Mouse (Mus musculus) midbrain, embryonic 15.5 days (tissue): Measurements from ENCODE around the gene Slc16a11. TPM values are rescaled to one million over a fixed set of nuclear protein-coding genes. Genes with fewer than 3 reads are reported as not detected.
A peak's percentile ranks its signal among the peaks of the same experiment; 100 is the strongest.

Source experiments
- ATAC-seq: fragments of 200-750 bp; cut with Nextera tagmentation; replicated peaks from 2 replicates; pipeline ENCODE4 v1.8.0; 2017; ENCODE audit warnings: moderate TSS enrichment
- H3K27ac ChIP-seq: fragments of 300-500 bp; sonication (generic); 2 replicates; pipeline ENCODE4 v1.5.1; 2015; ENCODE audit warnings: mild to moderate bottlenecking, inconsistent platforms
- H3K27me3 ChIP-seq: fragments of 300-500 bp; sonication (generic); replicated peaks from 2 replicates; pipeline ENCODE4 v1.6.1; 2015; ENCODE audit warnings: inconsistent platforms
- H3K36me3 ChIP-seq: fragments of 300-500 bp; sonication (generic); replicated peaks from 2 replicates; pipeline ENCODE4 v1.6.1; 2015; ENCODE audit warnings: inconsistent platforms
- H3K4me1 ChIP-seq: fragments of 300-500 bp; sonication (generic); 2 replicates; pipeline ENCODE4 v1.6.1; 2015; ENCODE audit warnings: inconsistent platforms
- H3K4me2 ChIP-seq: fragments of 300-500 bp; sonication (generic); 2 replicates; pipeline ENCODE4 v1.6.1; 2015; ENCODE audit warnings: inconsistent platforms, mild to moderate bottlenecking, moderate library complexity
- H3K4me3 ChIP-seq: fragments of 300-500 bp; sonication (generic); 2 replicates; pipeline ENCODE4 v1.5.1; 2015; ENCODE audit warnings: mild to moderate bottlenecking, inconsistent platforms
- H3K9ac ChIP-seq: fragments of 300-500 bp; sonication (generic); 2 replicates; pipeline ENCODE4 v1.6.1; 2015; ENCODE audit warnings: mild to moderate bottlenecking, inconsistent platforms
- H3K9me3 ChIP-seq: fragments of 300-500 bp; sonication (generic); 2 replicates; pipeline ENCODE4 v1.6.1; 2016; ENCODE audit warnings: inconsistent platforms
- WGBS: fragments of 180-500 bp; shearing (Covaris S2); methylation state at CpG from one replicate; pipeline ENCODE4 v1.1.7; 2015; ENCODE audit warnings: mixed read lengths; 5-methylcytosine and 5-hydroxymethylcytosine counted together
- microRNA counts: library from miRNA; unstranded; fragments of <30 nt; microRNA quantifications from one replicate; lab custom pipeline; 2016
- microRNA-seq: library from miRNA; unstranded; fragments of <30 nt; microRNA quantifications from one replicate; pipeline ENCODE4, GENCODE M21; 2016
- polyA plus RNA-seq: library from polyadenylated mRNA; unstranded; fragments of >200 nt; fragmentation: Nextera tagmentation; extraction: Ambion mirVana; gene quantifications from 2 replicates; pipeline ENCODE4 v1.2.1, GENCODE M21; 2015

Gene Slc16a11
- polyA plus RNA-seq, 1 experiment from 2014 or later = 6.4 TPM

GRCm38 (mm10) chr11:70247136-70247845 is 34.7 kb downstream of the Slc16a11 start:
- H3K4me3 ChIP-seq = no peak overlapping the region
- no peak overlapping the region for H3K27ac ChIP-seq
- H3K9me3 ChIP-seq = no peaks in the 10 kb centered on the region
- H3K9ac ChIP-seq = no peak overlapping the region
- 44% methylated on average over 9 of the region's 9 CpGs for WGBS
- H3K4me2 ChIP-seq = no peak overlapping the region
- no peaks in the 10 kb centered on the region for H3K4me1 ChIP-seq
- H3K27me3 ChIP-seq = peaks cover 21% of the 10 kb centered on the region
- no peak for ATAC-seq
- H3K36me3 ChIP-seq = no peaks in the 10 kb centered on the region

- Histone ChIP-seq H3K9ac (no peak overlapping the region), H3K4me2 (no peak overlapping the region), H3K27me3 (peaks cover 44% of the 10 kb centered on the region), H3K4me3 (no peak overlapping the region), H3K36me3 (no peaks in the 10 kb centered on the region), H3K4me1 (0 out of 2 replicates have a peak, but pooled peaks cover 10% of the 10 kb centered on the region), H3K27ac (no peak overlapping the region), H3K9me3 (no peaks in the 10 kb centered on the region)
- 78% methylated on average over 11 of the region's 11 CpGs for WGBS
- ATAC-seq = no peak
These were observed 37.6 kb downstream of the Slc16a11 start for GRCm38 (mm10) chr11:70250150-70250549.

GRCm38 (mm10) chr11:70251853-70252252 is 39.3 kb downstream of the Slc16a11 start:
- H3K4me3 ChIP-seq = no peak overlapping the region
- H3K9me3 ChIP-seq = no peaks in the 10 kb centered on the region
- H3K9ac ChIP-seq = no peak overlapping the region
- H3K4me2 ChIP-seq = no peak overlapping the region
- no peak for ATAC-seq
- H3K27ac ChIP-seq = no peak overlapping the region
- 0 out of 2 replicates have a peak, but pooled peaks cover 11% of the 10 kb centered on the region for H3K4me1 ChIP-seq
- WGBS = 81% methylated on average over 8 of the region's 8 CpGs
- H3K27me3 ChIP-seq = peaks cover 49% of the 10 kb centered on the region
- no peaks in the 10 kb centered on the region for H3K36me3 ChIP-seq

- 6% methylated on average over 18 of the region's 18 CpGs for WGBS
- Histone ChIP-seq H3K4me2 (peak overlapping the region; percentile 38; the same call in 1 of the 2 replicates), H3K27ac (no peak overlapping the region)
These were observed 41.8 kb downstream of the Slc16a11 start for GRCm38 (mm10) chr11:70254337-70254736.

GRCm38 (mm10) chr11:70254931-70255531 is 42.5 kb downstream of the Slc16a11 start, which contains the start of gene Alox12:
Gene Alox12, minus strand, starts transcription at chr11:70255353.
- Histone ChIP-seq H3K36me3 (no peaks in the 10 kb centered on the region), H3K27me3 (peaks cover 49% of the 10 kb centered on the region), H3K4me3 (peak within 1 kb of the TSS; percentile 15), H3K9ac (no peak within 1 kb of the TSS), H3K9me3 (no peaks in the 10 kb centered on the region), H3K27ac (no peak within 1 kb of the TSS), H3K4me1 (0 out of 2 replicates have a peak, but pooled peaks cover 11% of the 10 kb centered on the region), H3K4me2 (peak within 1 kb of the TSS; percentile 38)
- no peak for ATAC-seq
- WGBS = 1% methylated on average over 25 of the region's 25 CpGs

More at GRCm38 (mm10) chr11:70254337-70254736, 41.8 kb downstream of the Slc16a11 start:
- peaks cover 49% of the 10 kb centered on the region for H3K27me3 ChIP-seq
- H3K9ac ChIP-seq = no peak overlapping the region
- no peaks in the 10 kb centered on the region for H3K9me3 ChIP-seq
- no peak for ATAC-seq
- H3K36me3 ChIP-seq = no peaks in the 10 kb centered on the region
- H3K4me1 ChIP-seq = 0 out of 2 replicates have a peak, but pooled peaks cover 11% of the 10 kb centered on the region
- H3K4me3 ChIP-seq = no peak overlapping the region

GRCm38 (mm10) chr11:70259035-70259434 is 46.5 kb downstream of the Slc16a11 start:
- peaks cover 16% of the 10 kb centered on the region for H3K27me3 ChIP-seq
- no peak for ATAC-seq
- H3K4me1 ChIP-seq = 0 out of 2 replicates have a peak, but pooled peaks cover 11% of the 10 kb centered on the region
- no peak overlapping the region for H3K27ac ChIP-seq
- no peak overlapping the region for H3K4me2 ChIP-seq
- no peaks in the 10 kb centered on the region for H3K9me3 ChIP-seq
- no peaks in the 10 kb centered on the region for H3K36me3 ChIP-seq
- no peak overlapping the region for H3K4me3 ChIP-seq
- 97% methylated on average over 4 of the region's 4 CpGs for WGBS
- H3K9ac ChIP-seq = no peak overlapping the region

- Histone ChIP-seq H3K4me1 (no peaks in the 10 kb centered on the region), H3K36me3 (no peaks in the 10 kb centered on the region), H3K9me3 (no peaks in the 10 kb centered on the region), H3K27me3 (no peaks in the 10 kb centered on the region), H3K4me3 (no peak overlapping the region), H3K4me2 (no peak overlapping the region), H3K27ac (no peak overlapping the region), H3K9ac (no peak overlapping the region)
- 65% methylated on average over 3 of the region's 3 CpGs for WGBS
- ATAC-seq = no peak
These were observed 52.7 kb downstream of the Slc16a11 start for GRCm38 (mm10) chr11:70265252-70265651.

DNA sequence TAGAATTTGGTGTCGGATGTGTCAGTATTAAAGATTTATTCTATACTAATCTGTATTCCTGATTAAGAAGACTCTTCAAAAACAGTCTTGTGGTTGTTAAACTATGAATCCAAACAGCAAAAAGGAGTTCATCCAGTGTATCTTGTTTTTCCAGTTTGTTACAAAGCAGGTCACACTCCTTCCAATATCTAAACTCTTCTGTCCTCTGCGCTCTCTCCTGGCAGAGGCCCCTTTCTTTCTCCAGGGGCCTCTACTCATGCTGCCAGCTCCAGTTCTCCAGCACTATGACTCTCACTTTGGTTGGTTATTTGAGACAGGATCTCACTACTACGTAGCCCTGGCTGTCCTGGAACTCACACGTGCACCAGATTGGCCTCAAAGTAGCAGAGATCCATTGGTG is 53.3 kb downstream of the Slc16a11 start:
- 83% methylated on average over 4 of the region's 4 CpGs for WGBS
- no peak overlapping the region for H3K27ac ChIP-seq
- H3K4me1 ChIP-seq = no peaks in the 10 kb centered on the region
- no peak overlapping the region for H3K4me2 ChIP-seq
- no peaks in the 10 kb centered on the region for H3K36me3 ChIP-seq
- ATAC-seq = no peak
- no peaks in the 10 kb centered on the region for H3K27me3 ChIP-seq
- H3K4me3 ChIP-seq = no peak overlapping the region
- no peak overlapping the region for H3K9ac ChIP-seq
- H3K9me3 ChIP-seq = no peaks in the 10 kb centered on the region

MicroRNA genes within 50 kb of the gene (microRNA counts, 519-probe panel; counts per million panel counts)
- microRNA mmu-miR-195 (lab: Ali Mortazavi, UCI) = not detected
- 2,154 counts per million, percentile 26 among the panel's probes with 10 or more counts for microRNA mmu-miR-497 (lab: Ali Mortazavi, UCI)

Small RNAs within 50 kb of the gene (microRNA-seq; reads per million reads assigned to microRNA genes)
- gene Mir195a = 497 reads per million, percentile 71 among the genes with 10 or more reads in this experiment
- gene Mir497 = not detected
- gene Mir497b = not detected

Other genes starting within 250 kb of the Slc16a11 start
- gene Cldn7, start 248.0 kb upstream of the Slc16a11 start, polyA plus RNA-seq = 0.58 and 0.59 TPM in 2 replicates
- gene Ctdnep1, start 231.6 kb upstream of the Slc16a11 start, polyA plus RNA-seq = 22.5 and 25.4 TPM in 2 replicates
- gene Elp5, start 230.2 kb upstream of the Slc16a11 start, polyA plus RNA-seq = 162 and 177 TPM in 2 replicates
- 495 and 507 TPM in 2 replicates for gene Gabarap, start 221.6 kb upstream of the Slc16a11 start, polyA plus RNA-seq
- gene Phf23, start 217.0 kb upstream of the Slc16a11 start, polyA plus RNA-seq = 57.1 and 58.8 TPM in 2 replicates
- gene Dvl2, start 212.2 kb upstream of the Slc16a11 start, polyA plus RNA-seq = 30.4 and 31.0 TPM in 2 replicates
- gene Acadvl, start 197.3 kb upstream of the Slc16a11 start, polyA plus RNA-seq = 57.2 and 57.6 TPM in 2 replicates
- 27.8 and 30.4 TPM in 2 replicates for gene Dlg4, start 195.8 kb upstream of the Slc16a11 start, polyA plus RNA-seq
- 3.7 and 3.8 TPM in 2 replicates for gene Asgr1, start 158.7 kb upstream of the Slc16a11 start, polyA plus RNA-seq
- gene Asgr2, start 120.1 kb upstream of the Slc16a11 start, polyA plus RNA-seq = not detected in 2 replicates
- gene Mgl2, start 82.4 kb upstream of the Slc16a11 start, polyA plus RNA-seq = 1.2 and 1.5 TPM in 2 replicates
- 0.89 and 2.1 TPM in 2 replicates for gene Clec10a, start 56.6 kb upstream of the Slc16a11 start, polyA plus RNA-seq
- 14.2 and 15.0 TPM in 2 replicates for gene Slc16a13, start 8.3 kb downstream of the Slc16a11 start, polyA plus RNA-seq
- gene Bcl6b, start 17.0 kb downstream of the Slc16a11 start, polyA plus RNA-seq = 5.3 and 5.6 TPM in 2 replicates
- 173 TPM in 2 replicates for gene 0610010K14Rik, start 25.2 kb downstream of the Slc16a11 start, polyA plus RNA-seq
- gene Gm21988, start 27.1 kb downstream of the Slc16a11 start, polyA plus RNA-seq = 13.0 and 14.1 TPM in 2 replicates
- 351 and 366 TPM in 2 replicates for gene Rnasek, start 27.1 kb downstream of the Slc16a11 start, polyA plus RNA-seq
- 0.49 and 0.74 TPM in 2 replicates for gene Alox12, start 42.6 kb downstream of the Slc16a11 start, polyA plus RNA-seq
- 0.22 TPM in 1 of 2 replicates, not detected in the other for gene Alox12e, start 109.9 kb downstream of the Slc16a11 start, polyA plus RNA-seq
- gene Alox15, start 139.3 kb downstream of the Slc16a11 start, polyA plus RNA-seq = 0.06 TPM in 1 of 2 replicates, not detected in the other
- 32.6 and 33.8 TPM in 2 replicates for gene Pelp1, start 197.3 kb downstream of the Slc16a11 start, polyA plus RNA-seq
- 53.6 and 53.8 TPM in 2 replicates for gene Arrb2, start 219.9 kb downstream of the Slc16a11 start, polyA plus RNA-seq
- 46.2 and 49.5 TPM in 2 replicates for gene Med11, start 239.2 kb downstream of the Slc16a11 start, polyA plus RNA-seq
- gene Zmynd15, start 246.7 kb downstream of the Slc16a11 start, polyA plus RNA-seq = 0.61 and 0.62 TPM in 2 replicates
- 2.5 and 2.9 TPM in 2 replicates for gene Cxcl16, start 247.2 kb downstream of the Slc16a11 start, polyA plus RNA-seq